Mouse (Mus musculus) neural tube, embryonic 14.5 days (tissue): ENCODE results near the gene Ift88. TPM values are rescaled to one million over a fixed set of nuclear protein-coding genes. Genes with fewer than 3 reads are reported as not detected.

Experiments used
- ATAC-seq: fragments of 200-750 bp; cut with Nextera tagmentation; 2 replicates; pipeline ENCODE4 v1.8.0; 2017; ENCODE audit warnings: low read depth, mild to moderate bottlenecking, moderate TSS enrichment, moderate library complexity
- H3K27ac ChIP-seq: fragments of 300-500 bp; sonication (generic); 2 replicates; pipeline ENCODE4 v1.5.1; 2014; ENCODE audit warnings: low read depth, mild to moderate bottlenecking, control low read depth, low read length, moderate library complexity, mixed read lengths
- H3K27me3 ChIP-seq: fragments of 300-500 bp; sonication (generic); 2 replicates; pipeline ENCODE4 v1.6.1; 2014; ENCODE audit warnings: low read length; ENCODE audit not compliant: control insufficient read depth, insufficient read depth
- H3K36me3 ChIP-seq: fragments of 300-500 bp; sonication (generic); 2 replicates; pipeline ENCODE4 v1.6.1; 2014; ENCODE audit warnings: low read length, mixed read lengths; ENCODE audit not compliant: control insufficient read depth, insufficient read depth
- H3K4me1 ChIP-seq: fragments of 300-500 bp; sonication (generic); 2 replicates; pipeline ENCODE4 v1.6.1; 2014; ENCODE audit warnings: low read length; ENCODE audit not compliant: control insufficient read depth, insufficient read depth
- H3K4me2 ChIP-seq: fragments of 300-500 bp; sonication (generic); 2 replicates; pipeline ENCODE4 v1.6.1; 2014; ENCODE audit warnings: mild to moderate bottlenecking, low read depth, low read length, control low read depth
- H3K4me3 ChIP-seq: fragments of 300-500 bp; sonication (generic); 2 replicates; pipeline ENCODE4 v1.5.1; 2014; ENCODE audit warnings: low read depth, low read length, control low read depth, mixed read lengths
- H3K9ac ChIP-seq: fragments of 300-500 bp; sonication (generic); replicated peaks from 2 replicates; pipeline ENCODE4 v1.6.1; 2014; ENCODE audit warnings: low read depth, mild to moderate bottlenecking, control low read depth, low read length, mixed read lengths
- H3K9me3 ChIP-seq: fragments of 300-500 bp; sonication (generic); 2 replicates; pipeline ENCODE4 v1.6.1; 2016; ENCODE audit warnings: low read length; ENCODE audit not compliant: control insufficient read depth
- WGBS: fragments of 180-500 bp; shearing (Covaris S2); extraction: QIAGEN DNeasy Blood & Tissue Kit; methylation state at CpG from one replicate; pipeline ENCODE4 v1.1.7; 2014; 5-methylcytosine and 5-hydroxymethylcytosine counted together
- polyA plus RNA-seq: library from polyadenylated mRNA; unstranded; fragments of >200 nt; fragmentation: Nextera tagmentation; extraction: Ambion mirVana; gene quantifications from 2 replicates; pipeline ENCODE4 v1.2.1, GENCODE M21; 2014

The Ift88 gene
- polyA plus RNA-seq, 1 experiment from 2014 or later: 22.3 TPM

GRCm38 (mm10) chr14:57545526-57545925, 121.7 kb downstream of the Ift88 start:
- Histone ChIP-seq H3K4me1 (no peaks in the 10 kb centered on the region), H3K27ac (no peak overlapping the region), H3K4me3 (no peak overlapping the region), H3K9ac (no peak overlapping the region), H3K4me2 (no peak overlapping the region), H3K27me3 (no peaks in the 10 kb centered on the region), H3K9me3 (no peaks in the 10 kb centered on the region), H3K36me3 (peaks cover 3% of the 10 kb centered on the region; the same call in 1 of the 2 replicates)
- 0 out of 2 replicates have a peak, but pooled peaks have one; percentile 16 for ATAC-seq
- 82% methylated on average over 17 of the region's 17 CpGs for WGBS

GRCm38 (mm10) chr14:57546131-57546530, 122.3 kb downstream of the Ift88 start:
- peaks cover 3% of the 10 kb centered on the region; the same call in 1 of the 2 replicates for H3K36me3 ChIP-seq
- no peaks in the 10 kb centered on the region for H3K9me3 ChIP-seq
- H3K4me1 ChIP-seq: no peaks in the 10 kb centered on the region
- no peak overlapping the region for H3K9ac ChIP-seq
- no peak overlapping the region for H3K4me2 ChIP-seq
- no peak overlapping the region for H3K27ac ChIP-seq
- ATAC-seq: no peak
- WGBS: 87% methylated on average over 8 of the region's 8 CpGs
- H3K27me3 ChIP-seq: no peaks in the 10 kb centered on the region
- H3K4me3 ChIP-seq: no peak overlapping the region

- H3K9ac ChIP-seq: no peak overlapping the region
- no peaks in the 10 kb centered on the region for H3K9me3 ChIP-seq
- H3K36me3 ChIP-seq: peaks cover 3% of the 10 kb centered on the region; the same call in 1 of the 2 replicates
- H3K4me1 ChIP-seq: no peaks in the 10 kb centered on the region
- ATAC-seq: no peak
- no peak overlapping the region for H3K27ac ChIP-seq
- H3K4me2 ChIP-seq: no peak overlapping the region
- H3K4me3 ChIP-seq: no peak overlapping the region
- H3K27me3 ChIP-seq: no peaks in the 10 kb centered on the region
- WGBS: 31% methylated on average over 13 of the region's 13 CpGs
These were observed 122.7 kb downstream of the Ift88 start for GRCm38 (mm10) chr14:57546557-57547021.

GRCm38 (mm10) chr14:57547062-57547461, 123.2 kb downstream of the Ift88 start:
- H3K4me1 ChIP-seq: no peaks in the 10 kb centered on the region
- H3K27me3 ChIP-seq: no peaks in the 10 kb centered on the region
- no peak overlapping the region for H3K9ac ChIP-seq
- no peak for ATAC-seq
- H3K36me3 ChIP-seq: peaks cover 3% of the 10 kb centered on the region; the same call in 1 of the 2 replicates
- WGBS: 83% methylated on average over 5 of the region's 5 CpGs
- H3K9me3 ChIP-seq: no peaks in the 10 kb centered on the region
- no peak overlapping the region for H3K4me3 ChIP-seq
- no peak overlapping the region for H3K4me2 ChIP-seq
- no peak overlapping the region for H3K27ac ChIP-seq

- Histone ChIP-seq H3K4me1 (no peaks in the 10 kb centered on the region), H3K4me3 (no peak overlapping the region), H3K27ac (no peak overlapping the region)
These were observed 129.1 kb downstream of the Ift88 start for GRCm38 (mm10) chr14:57552945-57553344.

GRCm38 (mm10) chr14:57554434-57554833, 130.6 kb downstream of the Ift88 start:
- no peak overlapping the region for H3K4me2 ChIP-seq
- H3K4me3 ChIP-seq: no peak overlapping the region
- H3K4me1 ChIP-seq: no peaks in the 10 kb centered on the region
- no peaks in the 10 kb centered on the region for H3K9me3 ChIP-seq
- H3K27me3 ChIP-seq: no peaks in the 10 kb centered on the region
- WGBS: 97% methylated on average over 5 of the region's 5 CpGs
- H3K9ac ChIP-seq: no peak overlapping the region
- no peak overlapping the region for H3K27ac ChIP-seq
- H3K36me3 ChIP-seq: no peaks in the 10 kb centered on the region
- no peak for ATAC-seq

More at GRCm38 (mm10) chr14:57552945-57553344, 129.1 kb downstream of the Ift88 start:
- Histone ChIP-seq H3K9ac (no peak overlapping the region), H3K4me2 (no peak overlapping the region), H3K9me3 (no peaks in the 10 kb centered on the region), H3K27me3 (no peaks in the 10 kb centered on the region), H3K36me3 (peaks cover 3% of the 10 kb centered on the region; the same call in 1 of the 2 replicates)
- ATAC-seq: no peak

GRCm38 (mm10) chr14:57555471-57556070, 131.7 kb downstream of the Ift88 start:
- ATAC-seq: no peak
- no peak overlapping the region for H3K27ac ChIP-seq
- H3K27me3 ChIP-seq: no peaks in the 10 kb centered on the region
- H3K4me2 ChIP-seq: no peak overlapping the region
- no peak overlapping the region for H3K4me3 ChIP-seq
- H3K4me1 ChIP-seq: no peaks in the 10 kb centered on the region
- WGBS: 92% methylated on average over 7 of the region's 7 CpGs
- no peaks in the 10 kb centered on the region for H3K9me3 ChIP-seq
- no peaks in the 10 kb centered on the region for H3K36me3 ChIP-seq
- H3K9ac ChIP-seq: no peak overlapping the region

- 92% methylated on average over 1 of the region's 1 CpGs for WGBS
- no peaks in the 10 kb centered on the region for H3K4me1 ChIP-seq
- H3K27me3 ChIP-seq: no peaks in the 10 kb centered on the region
- H3K4me2 ChIP-seq: no peak overlapping the region
- H3K9ac ChIP-seq: no peak overlapping the region
- no peak for ATAC-seq
- H3K9me3 ChIP-seq: no peaks in the 10 kb centered on the region
- H3K27ac ChIP-seq: no peak overlapping the region
- no peak overlapping the region for H3K4me3 ChIP-seq
- no peaks in the 10 kb centered on the region for H3K36me3 ChIP-seq
These were observed 133.1 kb downstream of the Ift88 start for GRCm38 (mm10) chr14:57556922-57557321.

- H3K4me2 ChIP-seq: no peak overlapping the region
- no peak overlapping the region for H3K4me3 ChIP-seq
- WGBS: 93% methylated on average over 6 of the region's 6 CpGs
- no peaks in the 10 kb centered on the region for H3K9me3 ChIP-seq
- H3K27me3 ChIP-seq: no peaks in the 10 kb centered on the region
- H3K9ac ChIP-seq: no peak overlapping the region
- no peak overlapping the region for H3K27ac ChIP-seq
- no peak for ATAC-seq
- H3K4me1 ChIP-seq: no peaks in the 10 kb centered on the region
- H3K36me3 ChIP-seq: no peaks in the 10 kb centered on the region
These were observed 141.8 kb downstream of the Ift88 start for GRCm38 (mm10) chr14:57565626-57566025.
